In the genomic region with DNA sequence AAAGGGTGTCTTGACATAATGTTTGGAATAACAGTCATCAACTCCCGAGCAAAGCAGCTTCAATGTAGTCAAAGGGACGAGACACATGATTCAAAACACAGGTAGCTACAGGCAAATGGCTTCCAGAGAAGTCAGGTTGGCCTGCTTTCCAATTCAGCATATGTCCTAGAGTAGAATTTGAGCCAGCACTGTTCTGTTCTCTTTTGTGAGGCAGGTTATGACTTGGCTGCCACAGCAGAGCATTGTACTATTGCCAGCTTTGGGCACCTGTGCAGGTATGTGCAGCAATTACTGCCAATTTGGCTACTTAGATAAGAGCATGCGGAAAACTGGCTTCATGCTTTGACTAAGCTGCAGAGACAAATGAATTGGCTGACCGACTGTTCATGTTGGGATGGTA, we compare ENCODE assay signal across 16 mouse cellular contexts.
"Had no signal": no experiment of that assay in that cellular context is flagged by ENCODE, and none has a peak within 500 bp of the region (broad histone marks: within the 10 kb centered on the region; RNA-seq: fewer than 3 reads in every experiment).

No protein-coding gene starts in this region.

- H3K36me3 ChIP-seq: limb, embryonic 13.5 days; liver, embryonic 15.5 days; midbrain, embryonic 10.5 days; neural tube, embryonic 15.5 days had no signal

- H3K9me3 ChIP-seq: limb, embryonic 13.5 days; liver, embryonic 15.5 days; midbrain, embryonic 10.5 days; neural tube, embryonic 15.5 days had no signal

- ATAC-seq: lung, postnatal 0 days had no signal

- H3K27me3 ChIP-seq: limb, embryonic 13.5 days; liver, embryonic 15.5 days; neural tube, embryonic 15.5 days had no signal

- H3K4me2 ChIP-seq: limb, embryonic 13.5 days; liver, embryonic 15.5 days; neural tube, embryonic 15.5 days had no signal

- H3K4me1 ChIP-seq: limb, embryonic 13.5 days; liver, embryonic 15.5 days; midbrain, embryonic 10.5 days; neural tube, embryonic 15.5 days had no signal

- H3K4me3 ChIP-seq: layer of hippocampus, adult 2 months; limb, embryonic 13.5 days; liver, embryonic 15.5 days; midbrain, embryonic 10.5 days; myocyte; neural tube, embryonic 15.5 days had no signal

- H3K9ac ChIP-seq: limb, embryonic 13.5 days; liver, embryonic 15.5 days; neural tube, embryonic 15.5 days had no signal

- H3K27ac ChIP-seq: layer of hippocampus, adult 2 months; limb, embryonic 13.5 days; liver, embryonic 15.5 days; midbrain, embryonic 10.5 days; neural tube, embryonic 15.5 days; stomach, postnatal 0 days had no signal

- DNase-seq: kidney, postnatal 4 days; left cerebral cortex, postnatal 4 days; lung, adult 2 months; lung, postnatal 4 days; midbrain, embryonic 14.5 days; right cerebral cortex, adult 18-20 months; right cerebral cortex, postnatal 25 days; thymus, postnatal 4 days had no signal
